Mouse (Mus musculus) B cell, adult 2 months (primary cell): ENCODE measurements at regions not wholly inside any gene's neighbourhood (a gene's known extent, or its start where the extent isn't known, plus 50 kb on each side); places are given as distances from the start of the nearest gene placed in this dataset.

ENCODE experiments used
- DNase-seq, 2 experiments: peaks; one replicate each; pipeline ENCODE4 v3.0.0; 2022

DNA sequence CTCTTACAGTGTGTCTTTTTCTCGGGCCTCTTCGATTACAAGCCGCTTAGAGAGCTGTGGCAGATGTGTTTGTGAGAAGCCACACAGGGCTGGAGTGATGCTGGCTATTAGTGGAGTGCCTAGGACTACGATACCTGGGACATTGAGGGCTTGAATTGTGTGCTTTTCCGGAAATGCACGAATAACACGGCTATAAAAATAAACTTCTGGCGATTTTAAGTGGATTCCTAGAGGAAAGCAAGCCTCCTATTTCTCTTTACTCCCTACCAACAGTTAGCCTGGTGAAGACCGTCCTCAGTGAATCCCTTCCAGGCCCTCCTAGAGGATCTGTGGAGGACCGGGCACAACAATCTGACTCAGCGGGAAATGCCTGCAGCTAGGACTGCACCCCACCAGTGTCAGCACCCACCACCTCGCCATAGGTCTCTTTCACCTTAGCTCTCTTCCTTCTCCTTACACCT, 260.1 kb upstream of the Nfe2l3 start:
- no peak for DNase-seq

DNA sequence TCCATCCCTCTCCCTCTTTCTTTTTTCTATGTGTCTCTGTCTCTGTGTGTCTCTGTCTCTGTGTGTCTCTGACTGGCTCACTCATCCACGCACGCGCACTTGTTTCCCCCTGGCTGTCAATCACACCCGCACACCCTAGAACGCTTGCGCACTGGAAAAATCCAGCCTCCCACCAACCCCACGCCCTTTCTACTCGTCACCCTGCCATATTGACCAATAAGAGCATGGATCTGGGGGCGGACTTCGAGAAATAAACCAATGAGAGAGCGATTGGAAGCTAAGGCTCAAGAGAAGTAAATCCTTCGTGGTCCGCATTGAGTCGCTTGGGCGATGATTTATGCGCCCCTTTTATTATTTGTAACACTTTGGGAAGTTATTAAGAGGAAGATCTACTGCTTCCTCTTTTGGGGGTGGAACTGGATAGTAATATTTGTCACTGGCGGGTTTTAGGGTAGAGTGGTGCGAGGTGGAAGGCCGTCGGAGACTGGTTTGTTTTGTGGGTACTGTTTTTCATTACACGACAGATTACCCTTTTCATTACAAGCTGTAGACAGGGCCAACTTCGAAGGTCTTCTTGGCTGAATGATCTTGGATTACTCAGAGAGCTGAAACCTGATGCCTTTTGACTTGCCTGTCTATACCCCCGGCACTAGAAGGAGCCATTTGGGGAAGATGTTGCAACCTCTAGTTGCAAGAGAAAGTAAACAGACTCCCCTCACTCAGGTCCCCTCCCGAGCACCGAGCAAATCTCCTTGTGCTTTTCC, 259.4 kb upstream of the Nfe2l3 start:
- DNase-seq, result peak; percentile 64 to 66

DNA sequence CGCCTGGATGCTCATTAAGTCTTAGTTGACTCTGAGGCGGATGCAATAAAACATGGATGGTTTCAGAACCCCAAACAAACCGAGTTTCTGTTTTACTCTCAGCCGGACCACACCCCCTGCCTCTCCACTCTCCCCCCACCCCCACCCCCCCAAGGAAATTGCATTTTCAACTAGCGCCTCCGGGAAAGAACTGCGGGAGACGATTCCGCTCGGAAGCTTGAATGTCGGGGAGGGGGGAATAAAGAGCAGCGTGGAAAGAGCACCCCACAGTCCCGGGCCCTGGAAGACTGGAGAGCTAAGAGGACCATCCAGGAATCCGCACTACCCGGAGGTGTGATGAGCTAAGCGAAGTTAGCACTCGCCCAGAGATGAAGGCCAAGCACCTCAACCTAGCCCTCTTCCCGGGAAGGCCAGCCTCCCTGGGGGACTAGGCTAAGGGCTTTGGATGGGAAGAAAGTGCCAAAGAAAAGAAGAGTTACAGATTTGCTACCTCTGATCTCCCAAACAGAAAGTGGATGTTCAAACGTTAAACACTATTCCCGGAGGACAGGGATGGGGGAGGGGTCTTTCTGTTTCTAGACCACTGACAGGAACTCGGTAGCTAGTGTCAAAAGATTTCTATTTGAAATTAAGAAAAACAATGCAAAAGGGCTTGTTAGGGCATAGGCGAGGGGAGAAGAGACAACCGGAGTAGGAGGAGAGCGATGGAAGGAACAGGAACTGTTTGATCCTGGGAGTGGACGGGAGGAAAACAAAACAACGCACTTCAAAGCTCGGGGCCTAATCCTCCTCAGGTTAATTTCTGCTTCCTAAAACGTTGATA, 258.6 kb upstream of the Nfe2l3 start:
- no peak for DNase-seq

DNA sequence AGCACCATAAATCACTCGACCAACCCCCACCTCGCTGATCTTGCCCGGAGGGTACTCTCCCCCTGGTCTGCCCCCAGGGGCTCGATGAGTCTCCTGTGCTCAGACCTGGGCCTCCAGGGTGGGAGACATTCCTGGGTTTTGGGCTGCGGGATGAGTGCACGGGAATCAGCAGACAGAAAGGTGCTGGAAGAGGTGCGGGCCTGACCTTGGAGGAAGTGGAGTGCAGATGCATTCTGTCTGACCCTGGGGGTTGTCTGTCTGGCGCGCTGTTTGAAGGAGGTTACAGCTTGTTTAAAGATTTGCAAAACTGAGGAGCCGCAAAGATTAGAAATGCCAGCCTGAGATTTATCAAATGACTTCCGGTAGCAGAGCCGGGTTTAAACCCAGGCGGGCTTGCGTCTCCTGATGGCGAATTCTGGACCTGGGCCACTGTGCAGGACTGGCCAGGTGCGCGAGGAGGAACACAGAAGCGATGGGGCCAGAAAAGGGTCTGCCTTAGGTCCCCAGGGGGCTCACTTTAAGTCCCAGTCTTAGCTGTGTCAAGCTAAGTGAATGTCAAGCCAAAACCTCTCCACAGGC, 257.9 kb upstream of the Nfe2l3 start:
- DNase-seq, result no peak

DNA sequence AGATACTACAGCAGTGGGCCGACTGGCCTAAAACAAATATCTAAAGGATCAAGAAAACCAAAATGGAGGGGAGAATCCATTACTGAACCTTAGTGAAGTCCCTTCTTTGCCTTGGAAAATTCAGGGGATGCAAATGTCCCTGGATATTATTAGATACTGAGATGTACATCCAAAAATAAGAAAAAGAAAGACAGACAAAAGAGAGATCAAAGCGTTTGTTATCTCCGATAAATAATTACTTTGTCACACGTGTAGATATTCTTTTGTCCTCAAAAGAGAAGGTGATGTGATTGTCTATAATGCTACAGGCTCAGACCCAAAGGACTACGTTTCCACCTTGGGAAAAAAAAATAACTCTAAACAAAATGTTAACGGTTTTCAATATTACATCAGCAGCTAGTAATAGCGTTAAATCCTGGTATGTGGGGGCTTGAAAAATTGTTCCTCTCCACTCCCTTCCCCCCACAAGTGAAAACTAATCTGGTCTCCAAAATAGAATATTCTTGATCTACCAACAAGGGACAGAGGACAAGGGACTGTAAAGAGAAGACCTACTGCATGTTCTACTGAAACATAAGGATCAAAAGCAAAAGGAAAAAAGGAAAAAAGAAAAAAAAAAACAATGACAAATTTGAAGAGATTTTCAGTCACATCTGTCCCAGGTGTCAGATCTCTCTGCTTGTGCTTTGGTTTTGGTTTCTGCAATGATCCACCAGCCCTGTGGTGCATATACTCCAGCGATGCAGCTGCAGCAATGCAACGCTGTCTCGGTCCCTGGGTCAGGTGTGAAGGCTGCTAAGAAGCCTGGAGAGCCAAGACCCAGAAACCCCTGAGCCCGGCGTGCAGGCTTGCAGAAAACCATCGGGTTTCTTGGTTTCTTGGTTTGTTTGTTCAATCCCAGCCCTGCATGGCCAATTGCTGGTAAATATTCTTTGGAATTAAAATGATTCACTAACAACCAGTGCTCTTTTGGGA, 256.6 kb upstream of the Nfe2l3 start:
- no peak for DNase-seq

DNA sequence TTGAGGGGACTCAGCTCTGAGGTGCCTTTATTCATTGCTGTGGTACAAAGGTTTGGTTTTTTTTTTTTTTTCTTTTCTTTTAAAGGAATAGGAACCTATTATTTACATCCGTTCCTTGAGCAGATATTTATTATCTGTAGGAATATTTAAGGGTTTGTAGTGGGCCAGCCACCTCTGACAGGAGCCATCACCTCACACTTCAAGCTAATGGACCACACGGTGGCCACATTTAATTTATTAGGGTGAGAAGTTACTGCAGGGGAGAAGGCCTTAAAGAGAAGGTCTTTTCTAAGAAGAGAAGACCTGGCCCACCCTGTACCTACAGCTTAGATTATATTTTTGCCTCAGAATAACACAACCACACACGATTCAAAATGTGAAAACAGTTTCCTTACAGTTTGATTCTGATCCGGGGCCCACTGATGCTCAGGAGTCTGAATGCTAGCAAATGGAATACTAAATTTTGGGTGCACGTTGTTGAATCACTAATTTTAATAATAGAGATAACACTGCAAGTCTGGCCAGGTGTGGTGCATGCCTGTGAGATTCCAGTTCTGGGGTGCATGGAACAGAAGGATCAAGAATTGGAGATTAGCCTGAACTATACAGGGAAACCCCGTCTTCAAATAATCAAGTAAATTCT, 255.6 kb upstream of the Nfe2l3 start:
- no peak for DNase-seq

DNA sequence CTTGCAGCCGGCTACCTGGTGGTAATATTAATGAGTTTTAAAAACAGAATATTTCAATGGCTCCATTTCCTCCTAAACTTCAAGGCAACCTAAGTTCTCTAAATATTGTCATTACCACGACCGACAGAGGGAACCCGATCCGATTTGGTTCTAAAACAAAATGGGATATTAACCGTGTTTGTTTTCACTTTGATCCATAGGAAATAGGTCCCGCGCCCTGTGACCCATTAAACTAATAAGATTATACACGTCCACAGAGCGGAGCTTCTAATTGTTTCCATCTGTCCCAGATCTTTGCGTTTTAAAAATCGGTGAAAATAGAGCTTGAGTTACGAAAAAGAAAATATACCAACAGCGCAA, 254.8 kb upstream of the Nfe2l3 start:
- no peak for DNase-seq

DNA sequence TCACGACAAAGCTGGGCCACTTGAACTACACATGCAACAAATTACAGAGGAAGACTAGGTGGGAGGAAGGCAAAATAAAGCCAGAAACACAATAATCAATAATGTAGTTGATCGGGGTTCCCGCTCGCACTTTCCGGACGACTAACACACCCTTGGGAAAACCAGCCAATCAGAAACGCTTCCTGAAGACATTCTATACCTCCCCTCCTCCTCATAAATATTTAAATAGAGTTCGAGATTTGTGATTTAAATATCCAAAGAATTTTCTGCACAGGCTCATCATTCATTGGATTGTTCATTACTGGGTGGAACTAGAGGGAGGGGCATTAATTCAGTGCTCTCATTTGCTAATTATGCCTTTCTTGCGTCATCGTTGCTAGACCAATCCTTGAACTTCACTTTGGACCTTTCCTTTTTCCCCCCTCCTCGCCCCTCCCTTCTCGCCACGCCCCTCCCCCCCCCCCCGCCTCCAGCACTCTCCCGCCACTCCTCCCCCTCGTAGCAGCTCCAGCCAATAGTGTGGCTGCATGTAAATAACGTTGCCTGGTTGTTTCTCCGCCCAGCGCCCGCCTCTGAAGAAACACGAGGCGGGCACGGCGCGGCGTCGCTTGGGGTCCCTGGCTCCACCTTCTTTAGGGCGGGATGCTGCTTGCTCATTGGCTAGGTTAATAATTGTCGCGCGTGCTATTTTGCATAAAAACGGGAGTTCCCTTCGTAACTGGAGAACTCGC, 254.2 kb upstream of the Nfe2l3 start:
- peak; percentile 68 to 70 for DNase-seq

DNA sequence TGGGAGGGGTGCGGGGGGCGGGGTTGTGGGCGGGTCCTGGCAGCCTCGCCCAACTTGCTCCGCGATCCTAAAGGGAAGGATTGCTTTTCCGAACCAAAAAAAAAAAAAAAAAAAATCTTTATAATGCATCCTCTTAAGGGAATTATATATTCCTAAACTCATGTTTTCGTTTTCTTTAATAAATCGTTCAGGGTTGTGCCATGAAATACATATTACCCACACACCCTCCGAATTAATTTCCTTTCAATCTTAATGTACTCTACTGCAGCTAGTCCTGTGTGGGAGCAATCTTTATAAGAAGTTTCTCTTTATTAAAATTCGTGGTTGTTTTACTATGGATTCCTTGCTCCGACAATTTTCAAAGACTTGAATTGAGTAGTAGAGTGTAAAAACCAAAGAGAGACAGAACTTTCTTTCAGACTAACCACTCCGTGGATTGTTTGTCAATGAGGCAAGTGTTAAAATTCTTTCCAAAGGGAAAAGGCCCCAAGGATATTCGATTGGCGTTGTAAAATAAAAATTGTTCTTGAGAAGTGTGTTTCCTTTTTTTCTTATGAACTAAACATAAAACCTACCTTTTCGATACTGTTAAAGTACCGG, 253.6 kb upstream of the Nfe2l3 start:
- no peak for DNase-seq

DNA sequence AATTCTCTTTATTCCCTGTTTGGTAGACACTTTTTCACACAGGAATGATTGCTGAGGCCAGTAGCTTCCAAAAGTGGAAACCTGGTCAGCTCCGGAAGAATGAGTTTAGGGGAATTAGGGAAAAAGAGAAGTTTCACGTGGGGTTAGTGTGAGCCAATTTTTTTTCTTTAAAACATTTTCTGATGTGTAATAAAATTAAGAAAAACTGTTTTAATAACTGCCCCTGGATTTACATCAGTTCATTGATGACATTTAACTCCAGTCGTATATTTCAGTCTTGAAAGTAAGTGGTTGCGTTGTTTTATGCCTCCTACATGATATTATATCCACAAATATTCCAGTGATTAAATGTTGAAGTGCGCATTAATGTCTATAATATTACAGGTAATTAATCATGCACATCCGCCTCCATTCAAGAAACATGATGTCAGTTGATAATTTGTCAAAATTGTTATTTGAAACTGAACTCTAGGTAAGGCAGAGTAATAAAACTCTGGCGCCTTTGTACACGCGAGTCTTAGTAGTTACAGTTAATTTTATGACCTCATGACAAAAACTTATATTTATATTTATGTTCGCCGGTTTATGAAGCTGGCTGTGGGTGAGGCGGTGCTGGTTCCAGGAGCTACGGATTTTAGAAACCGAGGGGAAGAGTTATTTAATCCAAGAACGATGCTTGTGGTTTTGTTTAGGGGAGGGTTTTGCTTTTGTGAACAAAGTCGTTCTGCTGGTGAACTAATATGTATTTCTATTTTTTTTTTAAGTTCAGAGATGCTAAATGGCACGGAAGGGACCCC, 252.5 kb upstream of the Nfe2l3 start:
- no peak for DNase-seq

DNA sequence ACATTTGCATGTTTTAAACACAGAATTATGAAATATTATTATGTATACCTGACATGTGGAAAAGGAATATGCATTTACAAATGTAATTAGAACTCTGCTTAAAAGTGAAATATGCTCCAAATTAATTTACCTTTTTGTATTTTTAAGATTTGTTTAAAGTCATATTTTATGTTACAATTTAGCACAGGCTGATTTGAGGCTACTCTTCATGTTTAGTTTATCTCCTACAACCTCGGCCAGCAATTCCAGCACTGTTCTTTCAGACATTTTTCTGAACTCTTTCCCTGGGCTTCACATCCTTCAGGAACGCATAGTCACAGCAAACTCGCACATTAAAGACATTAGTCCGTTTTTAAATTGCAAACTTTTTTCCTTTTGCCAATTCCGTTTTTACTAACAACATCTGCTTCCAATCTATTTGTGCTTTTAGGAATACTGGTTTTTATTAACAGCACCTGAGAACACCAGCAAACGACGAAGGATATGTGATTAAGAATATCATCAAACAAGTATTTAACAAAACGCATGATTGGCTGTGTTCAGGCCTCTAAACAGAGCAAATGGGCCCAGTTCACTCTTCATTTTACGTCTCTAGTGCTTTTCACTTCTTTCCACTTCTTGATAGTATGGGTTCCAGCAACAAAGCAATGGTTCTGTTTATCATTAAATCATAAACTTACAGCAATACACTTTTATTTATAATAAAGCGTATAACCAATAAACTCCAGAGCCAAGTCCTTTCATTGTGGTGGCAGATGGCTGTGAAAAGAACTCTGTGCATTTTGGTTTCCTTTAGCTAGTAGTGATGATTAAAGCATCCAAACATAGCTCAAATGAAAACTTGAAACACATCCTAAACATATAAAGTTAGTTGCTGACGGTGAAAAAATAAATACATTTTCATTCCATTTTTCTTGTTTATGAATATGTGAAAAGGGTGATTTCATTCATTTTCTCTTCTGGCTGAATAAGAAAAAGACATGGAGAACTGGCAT, 251.3 kb upstream of the Nfe2l3 start:
- DNase-seq, result no peak

DNA sequence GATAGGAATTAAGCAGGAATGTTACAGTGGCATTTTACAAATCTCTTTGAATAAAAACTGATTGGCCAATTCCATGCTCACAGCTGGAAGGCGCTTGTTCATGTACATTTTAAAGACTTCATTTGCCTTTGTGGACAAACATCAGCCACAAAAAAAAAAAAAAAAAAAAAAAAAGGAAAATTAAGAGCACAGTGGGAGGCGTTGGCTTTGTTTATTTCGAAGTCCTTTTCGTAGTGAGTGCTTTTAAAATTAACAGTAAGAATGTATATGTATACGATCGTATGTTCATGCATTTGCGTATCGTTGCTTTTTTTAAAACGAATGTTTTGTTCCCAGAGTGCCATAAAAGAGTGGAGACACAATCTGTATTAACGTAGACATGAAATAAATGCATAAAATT, 250.6 kb upstream of the Nfe2l3 start:
- no peak for DNase-seq

DNA sequence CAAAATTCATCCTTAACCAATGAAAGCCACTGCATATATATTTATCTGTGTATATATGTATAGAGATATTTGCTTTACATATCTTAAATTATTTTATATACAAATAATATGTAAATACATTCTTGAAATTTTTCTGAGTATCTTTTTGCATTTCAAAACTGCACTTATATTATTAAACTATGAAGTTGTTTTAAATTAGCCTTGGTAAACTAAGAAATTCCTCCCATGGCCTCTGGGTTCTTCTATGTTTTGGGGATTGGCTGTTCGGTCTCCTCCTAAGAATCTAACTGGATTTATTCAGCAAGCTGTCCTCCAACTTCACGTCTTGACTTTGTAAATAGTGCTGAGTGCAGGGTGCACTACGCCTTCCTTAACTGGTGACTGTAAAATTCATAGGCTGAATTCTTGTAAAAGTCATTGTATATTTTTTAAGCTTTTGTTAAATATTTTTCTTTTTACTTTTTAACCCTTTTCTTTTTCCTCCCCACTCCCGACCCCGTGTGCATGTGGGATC, 249.6 kb upstream of the Nfe2l3 start:
- no peak for DNase-seq

DNA sequence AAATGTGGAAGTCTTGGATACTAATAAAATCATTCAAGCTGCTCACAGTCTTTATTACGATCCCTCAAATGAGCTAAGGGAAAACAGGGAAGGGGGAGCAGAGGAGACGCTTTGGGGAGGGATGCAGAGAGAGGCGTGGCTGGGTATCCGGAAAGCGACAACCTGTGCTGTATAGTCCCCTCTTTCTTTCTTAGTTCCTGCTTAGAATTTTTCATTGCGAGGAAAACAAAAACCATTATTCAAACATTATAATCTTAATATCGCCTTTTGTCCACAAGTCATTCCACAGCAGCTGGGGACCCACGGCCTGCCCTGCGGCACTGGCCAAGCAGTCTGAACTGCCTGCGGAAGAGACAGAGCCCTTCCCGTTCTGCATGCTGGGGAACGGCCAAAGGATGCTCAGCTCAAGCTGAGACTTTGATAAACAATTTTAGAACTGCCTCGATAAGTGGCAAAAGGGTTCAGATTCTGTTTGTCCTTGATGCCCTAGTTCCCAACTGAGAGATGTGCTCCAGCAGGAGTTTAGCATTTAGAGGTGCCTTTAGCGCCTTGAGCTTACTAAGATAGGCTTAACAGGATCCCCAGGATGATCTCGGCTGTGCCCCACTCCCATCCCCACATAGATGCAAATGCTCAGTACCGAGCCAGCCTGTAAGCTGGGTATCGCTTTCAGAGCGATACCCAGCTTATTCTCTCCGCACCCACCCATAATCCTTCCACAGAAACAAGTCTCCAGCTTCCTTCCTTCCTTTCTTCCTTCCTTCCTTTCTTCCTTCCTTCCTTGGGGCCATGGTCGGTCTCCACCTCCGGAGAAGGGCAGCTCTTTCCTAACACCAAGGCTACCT, 248.7 kb upstream of the Nfe2l3 start:
- no peak for DNase-seq

DNA sequence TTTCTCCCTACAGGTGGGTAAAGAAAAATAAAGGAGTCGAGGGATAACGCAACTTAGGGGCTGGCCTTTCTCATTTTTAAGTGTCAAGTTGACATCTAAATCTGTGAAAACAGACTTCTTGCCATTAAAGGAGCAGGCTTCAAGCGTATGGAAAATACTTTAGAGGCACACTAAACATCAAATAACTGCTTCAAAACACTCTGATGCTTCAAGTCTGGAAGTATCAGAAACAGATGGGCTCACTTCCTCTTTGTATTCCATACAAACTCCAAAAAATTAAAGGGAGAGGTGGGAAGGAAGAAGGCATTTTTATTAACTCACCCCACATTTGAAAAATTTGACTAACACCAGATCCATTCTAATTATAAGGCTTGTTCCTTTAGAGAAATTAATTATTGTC, 248.0 kb upstream of the Nfe2l3 start:
- no peak for DNase-seq

DNA sequence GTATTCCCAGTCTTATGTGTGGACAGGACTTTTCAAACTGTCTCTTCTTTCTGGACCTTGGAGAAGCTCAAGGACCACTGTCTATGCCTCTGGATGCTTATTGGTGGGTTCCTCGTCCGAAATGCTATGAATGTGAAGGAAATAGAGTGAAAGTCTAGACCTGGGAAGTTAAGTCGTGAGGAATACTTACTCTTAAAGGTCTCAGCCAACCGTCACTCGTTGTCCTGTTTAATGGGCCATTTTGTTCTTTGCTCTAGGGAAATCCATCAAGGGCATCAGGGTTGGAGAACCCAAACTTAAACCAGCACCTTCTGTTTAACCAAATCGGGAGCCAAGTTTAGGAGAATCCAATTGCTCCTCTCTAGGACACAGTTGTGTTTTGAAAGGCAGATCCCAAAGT, 247.3 kb upstream of the Nfe2l3 start:
- DNase-seq, result no peak

DNA sequence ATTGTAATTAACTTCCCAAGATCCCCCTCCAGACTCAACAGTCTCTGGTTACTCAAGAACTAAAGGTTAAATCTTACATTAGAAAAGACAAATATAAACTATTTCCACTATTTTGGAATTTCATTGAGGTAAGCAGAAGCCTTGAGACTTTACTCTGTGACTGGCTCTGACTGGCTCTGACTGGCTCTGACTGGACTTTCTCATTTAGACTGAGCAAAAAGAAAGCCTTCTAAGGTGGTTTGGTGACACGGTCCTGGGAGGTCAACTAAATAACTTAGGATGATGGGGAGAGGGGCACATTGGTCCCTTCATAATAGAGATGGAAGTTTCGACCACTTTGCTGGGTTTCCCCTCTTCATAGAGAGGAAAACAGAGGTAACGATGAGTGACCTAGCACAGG, 243.3 kb upstream of the Nfe2l3 start:
- no peak for DNase-seq

DNA sequence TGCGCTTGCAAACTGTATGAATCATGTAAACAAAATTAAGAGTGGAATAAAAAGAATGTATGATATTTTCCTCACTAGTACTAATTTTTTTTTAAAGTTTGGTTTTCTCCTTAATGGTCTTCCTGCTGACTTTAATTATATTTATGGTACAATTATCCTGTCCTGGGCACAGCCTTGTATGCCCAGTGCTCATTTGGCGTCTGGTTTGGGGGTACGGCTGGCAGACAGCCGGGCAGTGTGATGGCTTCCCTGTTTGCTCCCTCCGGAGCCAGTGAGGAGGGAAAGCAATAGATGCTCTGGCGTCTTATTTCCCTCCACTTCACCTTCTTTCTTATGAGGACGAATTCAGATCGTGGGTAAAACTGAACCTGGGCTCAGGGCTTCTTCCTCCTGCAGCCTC, 239.6 kb upstream of the Nfe2l3 start:
- no peak for DNase-seq
